Mouse (Mus musculus): Measurements from ENCODE around the gene Nyap1. TPM values are rescaled to one million over a fixed set of nuclear protein-coding genes. Genes with fewer than 3 reads are reported as not detected.

Nyap1 gene
- polyA plus RNA-seq, 1 experiment from 2014 or later = 1.2 TPM

- H3K36me3 ChIP-seq (ENCODE audit: insufficient read depth, low read length) = no peaks in the 10 kb centered on the region
- no peaks in the 10 kb centered on the region for H3K27me3 ChIP-seq (ENCODE audit: insufficient read depth, low read length)
- DNase-seq (ENCODE audit: low spot score) (peak; percentile 63), ATAC-seq (replicated peaks; ENCODE audit: low FRiP score, low read depth) (no peak)
- no peaks in the 10 kb centered on the region for H3K9me3 ChIP-seq (replicated peaks; ENCODE audit: low read length)
- no peak overlapping the region for H3K9ac ChIP-seq (ENCODE audit: low read depth, low read length)
- no peak overlapping the region for H3K27ac ChIP-seq
- no peak overlapping the region for H3K4me3 ChIP-seq (replicated peaks; ENCODE audit: low read depth, low read length)
- WGBS = 45% methylated on average over 2 of the region's 2 CpGs
- H3K4me2 ChIP-seq (ENCODE audit: low read length) = no peak overlapping the region
- TF ChIP-seq CTCF (IDR thresholded peaks at IDR 0.05; ENCODE audit: low read depth) = peak; percentile 84
- H3K4me1 ChIP-seq (replicated peaks; ENCODE audit: insufficient read depth, low read length) = no peaks in the 10 kb centered on the region
Observed at GRCm38 (mm10) chr5:137770709-137771108, 29.3 kb upstream of the Nyap1 start.

- Histone ChIP-seq H3K9ac (ENCODE audit: low read depth, low read length) (no peak overlapping the region), H3K4me3 (replicated peaks; ENCODE audit: low read depth, low read length) (no peak overlapping the region), H3K27me3 (ENCODE audit: insufficient read depth, low read length) (no peaks in the 10 kb centered on the region), H3K27ac (no peak overlapping the region), H3K36me3 (ENCODE audit: insufficient read depth, low read length) (no peaks in the 10 kb centered on the region), H3K9me3 (replicated peaks; ENCODE audit: low read length) (no peaks in the 10 kb centered on the region), H3K4me1 (replicated peaks; ENCODE audit: insufficient read depth, low read length) (no peaks in the 10 kb centered on the region), H3K4me2 (ENCODE audit: low read length) (no peak overlapping the region)
- DNase-seq (ENCODE audit: low spot score) (no peak), ATAC-seq (replicated peaks; ENCODE audit: low FRiP score, low read depth) (no peak)
- 63% methylated on average over 1 of the region's 1 CpGs for WGBS
- TF ChIP-seq CTCF (IDR thresholded peaks at IDR 0.05; ENCODE audit: low read depth) = no peak
Observed at GRCm38 (mm10) chr5:137768475-137768874, 27.1 kb upstream of the Nyap1 start.

GRCm38 (mm10) chr5:137766270-137766669 lies 24.9 kb upstream of the Nyap1 start:
- Histone ChIP-seq H3K4me3 (replicated peaks; ENCODE audit: low read depth, low read length) (no peak overlapping the region), H3K36me3 (ENCODE audit: insufficient read depth, low read length) (no peaks in the 10 kb centered on the region), H3K27me3 (ENCODE audit: insufficient read depth, low read length) (no peaks in the 10 kb centered on the region), H3K9ac (ENCODE audit: low read depth, low read length) (no peak overlapping the region), H3K4me1 (replicated peaks; ENCODE audit: insufficient read depth, low read length) (no peaks in the 10 kb centered on the region), H3K27ac (no peak overlapping the region), H3K4me2 (ENCODE audit: low read length) (no peak overlapping the region), H3K9me3 (replicated peaks; ENCODE audit: low read length) (no peaks in the 10 kb centered on the region)
- TF ChIP-seq CTCF (IDR thresholded peaks at IDR 0.05; ENCODE audit: low read depth) = peak; percentile 63
- ATAC-seq (replicated peaks; ENCODE audit: low FRiP score, low read depth) (no peak), DNase-seq (ENCODE audit: low spot score) (no peak)
- WGBS = 72% methylated on average over 3 of the region's 3 CpGs

GRCm38 (mm10) chr5:137764609-137765340 lies 23.4 kb upstream of the Nyap1 start:
- no peak overlapping the region for H3K9ac ChIP-seq (ENCODE audit: low read depth, low read length)
- TF ChIP-seq CTCF (IDR thresholded peaks at IDR 0.05; ENCODE audit: low read depth) = no peak
- no peak overlapping the region for H3K27ac ChIP-seq
- H3K4me2 ChIP-seq (ENCODE audit: low read length) = no peak overlapping the region
- 58% methylated on average over 9 of the region's 9 CpGs for WGBS
- no peaks in the 10 kb centered on the region for H3K9me3 ChIP-seq (replicated peaks; ENCODE audit: low read length)
- ATAC-seq (replicated peaks; ENCODE audit: low FRiP score, low read depth) (no peak), DNase-seq (ENCODE audit: low spot score) (no peak)
- no peaks in the 10 kb centered on the region for H3K27me3 ChIP-seq (ENCODE audit: insufficient read depth, low read length)
- H3K4me3 ChIP-seq (replicated peaks; ENCODE audit: low read depth, low read length) = no peak overlapping the region
- no peaks in the 10 kb centered on the region for H3K4me1 ChIP-seq (replicated peaks; ENCODE audit: insufficient read depth, low read length)
- H3K36me3 ChIP-seq (ENCODE audit: insufficient read depth, low read length) = no peaks in the 10 kb centered on the region

GRCm38 (mm10) chr5:137759971-137760412 lies 18.6 kb upstream of the Nyap1 start:
- WGBS = 34% methylated on average over 4 of the region's 4 CpGs
- Histone ChIP-seq H3K36me3 (ENCODE audit: insufficient read depth, low read length) (peaks cover 23% of the 10 kb centered on the region), H3K9ac (ENCODE audit: low read depth, low read length) (no peak overlapping the region), H3K27ac (peak overlapping the region; percentile 52; the same call in 1 of the 2 replicates), H3K4me1 (replicated peaks; ENCODE audit: insufficient read depth, low read length) (no peaks in the 10 kb centered on the region), H3K9me3 (replicated peaks; ENCODE audit: low read length) (no peaks in the 10 kb centered on the region), H3K4me3 (replicated peaks; ENCODE audit: low read depth, low read length) (no peak overlapping the region), H3K4me2 (ENCODE audit: low read length) (no peak overlapping the region), H3K27me3 (ENCODE audit: insufficient read depth, low read length) (no peaks in the 10 kb centered on the region)
- ATAC-seq (replicated peaks; ENCODE audit: low FRiP score, low read depth) = peak; percentile 74
- TF ChIP-seq CTCF (IDR thresholded peaks at IDR 0.05; ENCODE audit: low read depth) = peak; percentile 92
- DNase-seq (ENCODE audit: low spot score) = peak; percentile 92

GRCm38 (mm10) chr5:137758921-137759534 lies 17.6 kb upstream of the Nyap1 start:
- peaks cover 26% of the 10 kb centered on the region for H3K36me3 ChIP-seq (ENCODE audit: insufficient read depth, low read length)
- no peak for TF ChIP-seq CTCF (IDR thresholded peaks at IDR 0.05; ENCODE audit: low read depth)
- 91% methylated on average over 19 of the region's 19 CpGs for WGBS
- no peak overlapping the region for H3K27ac ChIP-seq
- no peak for ATAC-seq (replicated peaks; ENCODE audit: low FRiP score, low read depth)
- no peaks in the 10 kb centered on the region for H3K4me1 ChIP-seq (replicated peaks; ENCODE audit: insufficient read depth, low read length)
- no peak overlapping the region for H3K4me2 ChIP-seq (ENCODE audit: low read length)
- H3K9ac ChIP-seq (ENCODE audit: low read depth, low read length) = no peak overlapping the region
- no peaks in the 10 kb centered on the region for H3K9me3 ChIP-seq (replicated peaks; ENCODE audit: low read length)
- no peaks in the 10 kb centered on the region for H3K27me3 ChIP-seq (ENCODE audit: insufficient read depth, low read length)
- no peak overlapping the region for H3K4me3 ChIP-seq (replicated peaks; ENCODE audit: low read depth, low read length)
- DNase-seq (ENCODE audit: low spot score) = no peak

Measured in kidney, postnatal 0 days (tissue).